Mouse (Mus musculus) gastrocnemius, adult 8-10 months (tissue): ENCODE results near the gene Gstp2. TPM values are rescaled to one million over a fixed set of nuclear protein-coding genes. Genes with fewer than 3 reads are reported as not detected.

ENCODE experiments used
- DNase-seq, 2 experiments: peaks; one replicate each; pipeline ENCODE4 v3.0.0; 2022; ENCODE audit warnings: low spot score in 2 of 2
- total RNA-seq, 4 experiments: library from RNA; stranded (reverse); gene quantifications; 2 replicates each; pipeline ENCODE4 v1.2.4; 2022

Gene Gstp2
- total RNA-seq, 4 experiments from 2014 or later, result 240 to 258 (median 250) TPM

- no peak for DNase-seq
Measured at GRCm38 (mm10) chr19:4014802-4015201, 31.0 kb downstream of the Gstp2 start.

GRCm38 (mm10) chr19:4013066-4013465 is 32.8 kb downstream of the Gstp2 start:
- no peak for DNase-seq

GRCm38 (mm10) chr19:4012432-4013022 is 33.3 kb downstream of the Gstp2 start, which contains the start of gene Ndufv1:
Gene Ndufv1, minus strand, starts transcription at chr19:4012806.
- peak; percentile 95 to 97 for DNase-seq

- DNase-seq, result no peak
Measured at GRCm38 (mm10) chr19:4011086-4011485, 34.7 kb downstream of the Gstp2 start.

- DNase-seq, result no peak
Measured at GRCm38 (mm10) chr19:4005971-4006370, 39.9 kb downstream of the Gstp2 start.

- DNase-seq, result no peak
Measured at GRCm38 (mm10) chr19:4005091-4005490, 40.7 kb downstream of the Gstp2 start.

GRCm38 (mm10) chr19:4004331-4004730 is 41.5 kb downstream of the Gstp2 start:
- no peak for DNase-seq

- DNase-seq, result no peak
Measured at GRCm38 (mm10) chr19:4003641-4004040, 42.2 kb downstream of the Gstp2 start.

- no peak for DNase-seq
Measured at GRCm38 (mm10) chr19:4003112-4003511, 42.7 kb downstream of the Gstp2 start, which contains the start of gene Doc2g. Gene Doc2g, plus strand, starts transcription at chr19:4003313.

- no peak for DNase-seq
Measured at GRCm38 (mm10) chr19:4001752-4002151, 44.1 kb downstream of the Gstp2 start.

- no peak for DNase-seq
Measured at GRCm38 (mm10) chr19:4000949-4001525, 44.8 kb downstream of the Gstp2 start.

GRCm38 (mm10) chr19:4000119-4000900 is 45.5 kb downstream of the Gstp2 start, which contains the start of the genes Nudt8 and Gm49405:
Gene Nudt8, plus strand, starts transcription at chr19:4000580.
Gene Gm49405, plus strand, starts transcription at chr19:4000626.
- DNase-seq, result peak; percentile 95 to 97

- no peak for DNase-seq
Measured at GRCm38 (mm10) chr19:3999121-3999730, 46.6 kb downstream of the Gstp2 start.

- DNase-seq, result no peak
Measured at GRCm38 (mm10) chr19:3998335-3998734, 47.5 kb downstream of the Gstp2 start.

- no peak for DNase-seq
Measured at GRCm38 (mm10) chr19:3997231-3997630, 48.6 kb downstream of the Gstp2 start.

- DNase-seq, result no peak
Measured at GRCm38 (mm10) chr19:3996747-3997146, 49.1 kb downstream of the Gstp2 start.

GRCm38 (mm10) chr19:3996106-3996505 is 49.7 kb downstream of the Gstp2 start:
- DNase-seq, result no peak

GRCm38 (mm10) chr19:3995505-3995904 is 50.3 kb downstream of the Gstp2 start:
- no peak for DNase-seq

GRCm38 (mm10) chr19:3994932-3995331 is 50.9 kb downstream of the Gstp2 start:
- DNase-seq, result no peak

GRCm38 (mm10) chr19:3992416-3992815 is 53.4 kb downstream of the Gstp2 start, which contains the start of gene Tbx10:
Gene Tbx10, plus strand, starts transcription at chr19:3992752.
- DNase-seq, result no peak

GRCm38 (mm10) chr19:3991966-3992365 is 53.9 kb downstream of the Gstp2 start:
- no peak for DNase-seq

- no peak for DNase-seq
Measured at GRCm38 (mm10) chr19:3991562-3991961, 54.3 kb downstream of the Gstp2 start.
